Mouse (Mus musculus) cerebellum, postnatal 14 days (tissue): ENCODE results near the gene Reep3.

ENCODE experiments used
- DNase-seq, 2 experiments: peaks; one replicate each; pipeline ENCODE4 v3.0.0; 2021; ENCODE audit warnings: mixed read lengths in 2 of 2

Gene Reep3

DNA sequence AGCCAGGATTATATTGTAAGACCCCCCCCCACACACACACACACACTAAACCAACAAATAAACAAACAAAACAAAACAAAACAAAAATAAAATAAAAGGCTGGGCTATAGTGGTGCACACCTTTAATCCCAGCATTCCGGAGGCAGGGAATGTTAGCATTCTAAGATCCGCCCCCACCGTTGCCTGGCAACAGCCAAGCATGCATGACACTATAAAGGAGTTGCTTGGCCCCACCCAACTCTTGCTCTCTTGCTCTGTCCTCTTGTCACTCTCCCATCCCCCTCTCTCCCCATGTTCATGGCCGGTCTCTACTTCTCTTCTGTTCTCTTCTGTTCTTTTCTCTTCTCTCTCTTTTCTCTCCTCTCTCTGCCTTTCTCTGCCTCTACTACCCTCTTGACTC is 128.2 kb downstream of the Reep3 start:
- no peak for DNase-seq

DNA sequence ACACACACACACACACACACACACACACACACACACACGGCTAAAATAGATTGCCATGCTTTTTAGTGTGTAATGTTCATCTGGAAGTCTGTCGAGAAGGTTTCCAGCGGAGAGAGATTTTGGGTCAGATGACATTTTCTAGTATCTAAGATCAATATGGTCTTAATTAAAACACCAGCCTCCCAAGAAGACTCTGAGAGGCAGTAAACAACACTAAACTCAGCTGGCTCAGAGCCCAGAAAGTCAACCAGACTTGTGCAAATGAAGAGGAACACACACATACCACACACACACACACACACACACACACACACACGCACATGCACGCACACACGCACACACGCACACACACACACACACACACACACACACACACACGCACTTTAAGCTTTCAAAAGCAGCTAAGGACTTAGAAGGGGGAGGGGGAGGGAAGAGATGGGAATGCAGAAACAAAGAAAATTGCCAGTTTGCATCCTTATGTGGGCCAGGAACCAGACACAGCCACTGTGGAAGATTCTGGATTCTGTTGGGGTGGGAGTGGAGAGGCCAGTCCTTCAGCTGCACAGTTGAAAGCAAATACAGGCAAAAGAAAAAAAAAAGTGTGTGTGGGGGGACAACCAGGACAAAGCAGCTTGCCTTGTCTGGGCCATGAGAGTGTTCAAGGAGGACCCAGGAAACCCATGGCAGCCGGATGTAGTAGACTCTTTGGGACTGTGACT is 130.2 kb downstream of the Reep3 start:
- peak in 1 of 2 experiments; percentile 26 for DNase-seq

DNA sequence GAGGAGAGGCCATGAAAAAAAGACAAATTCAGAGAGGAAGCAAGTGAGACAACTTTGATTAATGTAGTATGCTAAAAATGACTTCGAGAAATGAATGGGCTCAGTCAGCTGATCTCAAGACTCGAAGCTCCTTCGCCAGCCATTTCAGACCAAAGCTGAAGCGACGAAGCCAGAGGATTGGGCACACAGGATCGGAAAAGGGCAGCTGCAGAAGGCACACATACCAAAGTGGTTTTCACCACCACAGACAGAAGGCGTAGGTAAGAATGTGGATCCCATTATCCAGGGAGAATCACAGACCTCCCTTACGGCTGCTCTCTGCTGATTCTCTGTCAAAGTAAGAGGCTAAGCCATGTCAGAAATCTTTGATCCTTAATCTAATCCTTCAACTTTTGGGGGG is 136.6 kb downstream of the Reep3 start:
- no peak for DNase-seq
